Mouse (Mus musculus) ES-E14 (cell line): ENCODE data around the gene 9230104L09Rik.

Source experiments
- CHD2 ChIP-seq: IDR thresholded peaks from 2 replicates; pipeline ENCODE4 v1.6.1; 2014; ENCODE audit warnings: mild to moderate bottlenecking, low read depth, low read length, inconsistent platforms
- HCFC1 ChIP-seq: IDR thresholded peaks from 2 replicates; pipeline ENCODE4 v1.6.1; 2012; ENCODE audit warnings: low read length, inconsistent platforms, borderline replicate concordance; ENCODE audit not compliant: insufficient read depth
- MAFK ChIP-seq: IDR thresholded peaks from 2 replicates; pipeline ENCODE4 v1.6.1; 2014; ENCODE audit warnings: mild to moderate bottlenecking, low read depth, low read length, inconsistent platforms; ENCODE audit not compliant: insufficient read depth
- ZC3H11A ChIP-seq: IDR thresholded peaks from 2 replicates; pipeline ENCODE4 v1.6.1; 2012; ENCODE audit warnings: low read depth, mild to moderate bottlenecking, inconsistent platforms, low read length, borderline replicate concordance
- ZNF384 ChIP-seq: IDR thresholded peaks from 2 replicates; pipeline ENCODE4 v1.6.1; 2012; ENCODE audit warnings: low read depth, low read length, inconsistent platforms

DNA sequence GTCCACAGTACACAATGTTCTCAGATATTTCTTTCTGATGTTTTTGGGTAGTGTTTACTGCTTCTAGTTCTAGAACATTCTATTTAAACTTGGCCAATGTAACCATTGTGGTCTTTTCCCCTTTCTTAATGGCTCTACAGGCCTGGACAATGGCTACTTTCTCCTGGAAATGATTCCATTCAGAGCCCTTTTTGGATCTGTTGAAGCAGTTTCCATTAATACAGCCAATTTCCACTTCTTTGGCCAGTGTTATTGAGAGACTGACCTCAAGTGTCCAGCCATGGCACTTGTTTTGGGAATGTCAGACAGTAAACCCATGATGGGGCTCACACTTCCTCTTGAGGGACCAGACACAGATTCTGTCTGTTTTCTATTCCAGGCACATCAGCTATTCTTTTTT lies 3.1 kb downstream of the 9230104L09Rik start:
- no peak for TF ChIP-seq ZC3H11A
- TF ChIP-seq MAFK = no peak
- no peak for TF ChIP-seq ZNF384
- no peak for TF ChIP-seq CHD2
- TF ChIP-seq HCFC1 = no peak
